Mouse (Mus musculus) liver, postnatal 0 days (tissue): ENCODE measurements around the gene Rnase13.

Source experiments
- CTCF ChIP-seq: sonication (generic); IDR thresholded peaks from 2 replicates; pipeline ENCODE4 v1.5.1; 2016; ENCODE audit warnings: antibody characterized with exemption, low read depth
- EP300 ChIP-seq: IDR thresholded peaks from 2 replicates; pipeline ENCODE4 v1.6.1; 2016; ENCODE audit warnings: antibody characterized with exemption, low read depth, mild to moderate bottlenecking

- TF ChIP-seq CTCF (no peak), EP300 (no peak)
Observed at GRCm38 (mm10) chr14:51967400-51967799, 44.8 kb upstream of the Rnase13 start.
